ENCODE assay signal across 9 mouse cellular contexts in genomic region chr4:57883520-57884421, GRCm38 (mm10). TPM values are rescaled to one million over a fixed set of nuclear protein-coding genes. Genes with fewer than 3 reads are reported as not detected.
A peak's percentile ranks its signal among the peaks of the same experiment; 100 is the strongest.
DNase-seq lines count a peak whose midpoint lies in the region; ATAC-seq and TF ChIP-seq lines count a peak whose summit lies in the region.
"Had no signal": no experiment of that assay in that cellular context is flagged by ENCODE, and none has a peak within 500 bp of the region (broad histone marks: within the 10 kb centered on the region; RNA-seq: fewer than 3 reads in every experiment).

No protein-coding gene starts in this region.

- no peak for ATAC-seq in heart, embryonic 11.5 days (replicated peaks; ENCODE audit: insufficient number of reproducible peaks, low FRiP score, low TSS enrichment)
- ATAC-seq in heart, postnatal 0 days (ENCODE audit: insufficient read depth, low read depth) = peak; percentile 28
- ATAC-seq in frontal cortex, adult (ENCODE audit: low TSS enrichment) = no peak

- H3K9me3 ChIP-seq in heart, embryonic 11.5 days (replicated peaks; ENCODE audit: control insufficient read depth, low read length) = no peaks in the 10 kb centered on the region
- no peaks in the 10 kb centered on the region for H3K9me3 ChIP-seq in heart, postnatal 0 days (replicated peaks; ENCODE audit: control insufficient read depth, low read length)

- no peak overlapping the region for H3K4me2 ChIP-seq in heart, embryonic 11.5 days
- no peak overlapping the region for H3K4me2 ChIP-seq in heart, postnatal 0 days (ENCODE audit: low read depth, low read length)

- no peak overlapping the region for H3K9ac ChIP-seq in heart, embryonic 11.5 days (ENCODE audit: low read depth, low read length)
- H3K9ac ChIP-seq in heart, postnatal 0 days (replicated peaks; ENCODE audit: low read depth, low read length) = no peak overlapping the region

- no peak for TF ChIP-seq EP300 in heart, postnatal 0 days (IDR thresholded peaks at IDR 0.05; ENCODE audit: low read depth)

- WGBS in heart, embryonic 11.5 days (ENCODE audit: insufficient replicate concordance) = 73% methylated on average over 7 of the region's 7 CpGs
- WGBS in heart, postnatal 0 days = 38% methylated on average over 7 of the region's 7 CpGs

- H3K27ac ChIP-seq in heart, embryonic 11.5 days (ENCODE audit: low read depth, low read length) = no peak overlapping the region
- peak overlapping the region; percentile 26 for H3K27ac ChIP-seq in heart, postnatal 0 days (ENCODE audit: low read depth)

- H3K4me3 ChIP-seq in heart, embryonic 11.5 days (ENCODE audit: low read depth, low read length) = no peak overlapping the region
- no peak overlapping the region for H3K4me3 ChIP-seq in heart, postnatal 0 days (ENCODE audit: low read depth, low read length)

- peak; percentile 55 to 64 for DNase-seq in heart, adult 18-20 months
- peak; percentile 39 for DNase-seq in testis, postnatal 10 days (ENCODE audit: low spot score)
- no peak for DNase-seq in testis, postnatal 14 days (ENCODE audit: low spot score)
- peak; percentile 57 for DNase-seq in heart, postnatal 0 days (ENCODE audit: low spot score)
- no peak for DNase-seq in layer of hippocampus, adult 11-12 months (ENCODE audit: low spot score)
- no peak for DNase-seq in left cerebral cortex, postnatal 36 days (ENCODE audit: low spot score in 2 of 2)
- DNase-seq: lung, postnatal 4 days had no signal

- H3K4me1 ChIP-seq in heart, embryonic 11.5 days (ENCODE audit: control insufficient read depth, insufficient read depth, low read length) = peaks cover 44% of the 10 kb centered on the region
- H3K4me1 ChIP-seq in heart, postnatal 0 days (ENCODE audit: control insufficient read depth, insufficient read depth) = peaks cover 41% of the 10 kb centered on the region

- no peaks in the 10 kb centered on the region for H3K27me3 ChIP-seq in heart, embryonic 11.5 days (ENCODE audit: control insufficient read depth, insufficient read depth, low read length)
- H3K27me3 ChIP-seq in heart, postnatal 0 days (ENCODE audit: control insufficient read depth, insufficient read depth, low read length) = no peaks in the 10 kb centered on the region

- no peak for TF ChIP-seq CTCF in heart, postnatal 0 days (IDR thresholded peaks at IDR 0.05; ENCODE audit: low read depth)

- intact Hi-C loops in left cerebral cortex, postnatal 36 days (cut with DNase I) = loop anchor here (5.0 kb wide), 1 partner anchor 101 kb away; no protein-coding TSS in a partner anchor

- H3K36me3 ChIP-seq in heart, embryonic 11.5 days (ENCODE audit: control insufficient read depth, insufficient read depth, low read length) = no peaks in the 10 kb centered on the region
- peaks cover 18% of the 10 kb centered on the region for H3K36me3 ChIP-seq in heart, postnatal 0 days (replicated peaks; ENCODE audit: control insufficient read depth, insufficient read depth, low read length)

RNA-seq across cellular contexts. Expression of gene D630039A03Rik, which starts 32.3 kb away (rescaled TPM):
- under 1 TPM; 0.17 to 0.23 TPM for total RNA-seq in heart, adult 18-20 months (2021)
- polyA plus RNA-seq in heart, embryonic 11.5 days (2014; fragmentation: Nextera tagmentation; extraction: Ambion mirVana) = 0.07 and 0.10 TPM in 2 replicates
- total RNA-seq in heart, postnatal 0 days (2014; rRNA removed; ENCODE audit: low replicate concordance) = not detected in 2 replicates
- polyA plus RNA-seq in heart, postnatal 0 days (2015; fragmentation: Nextera tagmentation; extraction: Ambion mirVana) = 0.08 and 0.10 TPM in 2 replicates
- under 1 TPM; 0.15 to 0.18 TPM for total RNA-seq in left cerebral cortex, postnatal 36 days (2021)

Comparison
In these comparisons a context has a peak if more than half of its experiments do, and no peak if none do; other contexts are left out.
1. DNase-seq: peak in heart, adult 18-20 months (2 of 2), testis, postnatal 10 days (single experiment) and heart, postnatal 0 days (single experiment); none in testis, postnatal 14 days (single experiment), layer of hippocampus, adult 11-12 months (single experiment) and left cerebral cortex, postnatal 36 days (0 of 2).